Mouse (Mus musculus) liver, embryonic 14.5 days (tissue): ENCODE data around the gene Dnm3.

ENCODE experiments used
- CTCF ChIP-seq: IDR thresholded peaks from 2 replicates; pipeline ENCODE4 v1.5.1; 2016; ENCODE audit warnings: antibody characterized with exemption, low read depth, control low read depth
- EP300 ChIP-seq: IDR thresholded peaks from 2 replicates; pipeline ENCODE4 v1.6.1; 2016; ENCODE audit warnings: antibody characterized with exemption, low read depth

- no peak for TF ChIP-seq CTCF
- TF ChIP-seq EP300, result no peak
These were observed 260.4 kb downstream of the Dnm3 start for GRCm38 (mm10) chr1:162217340-162217974.
